Mouse (Mus musculus): Measurements from ENCODE around the gene Zfp472. TPM values are rescaled to one million over a fixed set of nuclear protein-coding genes. Genes with fewer than 3 reads are reported as not detected.
A peak's percentile ranks its signal among the peaks of the same experiment; 100 is the strongest.

Gene Zfp472
- polyA plus RNA-seq, 1 experiment = 13.6 TPM

DNA sequence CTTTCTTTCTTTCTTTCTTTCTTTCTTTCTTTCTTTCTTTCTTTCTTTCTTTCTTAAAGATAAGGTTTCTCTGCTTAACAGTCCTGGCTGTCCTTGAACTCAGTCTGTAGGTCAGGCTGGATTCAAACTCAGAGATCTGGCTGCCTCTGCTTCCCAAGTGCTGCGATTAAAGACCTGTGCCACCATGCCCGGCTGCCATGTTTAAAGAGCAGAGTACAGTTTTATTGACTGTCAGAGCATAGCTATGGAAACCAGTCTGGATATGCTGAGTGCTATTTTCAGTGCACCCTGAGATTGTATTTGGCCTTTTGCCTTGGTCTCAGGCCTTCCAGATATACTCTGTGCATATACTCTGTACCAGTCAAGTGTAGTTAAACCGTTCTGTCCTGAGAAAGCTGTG, 22.0 kb upstream of the Zfp472 start:
- no peak overlapping the region for H3K4me3 ChIP-seq (replicated peaks; ENCODE audit: control insufficient read depth, low read depth, low read length)
- no peak overlapping the region for H3K27ac ChIP-seq (ENCODE audit: control insufficient read depth, insufficient read depth, low read depth, low read length, poor library complexity)
- peaks cover 2% of the 10 kb centered on the region; the same call in 1 of the 2 replicates for H3K4me1 ChIP-seq (ENCODE audit: control insufficient read depth, insufficient read depth, low read length)
- WGBS = 90% methylated on average over 3 of the region's 3 CpGs
- TF ChIP-seq CTCF (IDR thresholded peaks at IDR 0.05; ENCODE audit: control insufficient read depth, insufficient read depth, low read length) (no peak), POLR2A (IDR thresholded peaks at IDR 0.05; ENCODE audit: borderline replicate concordance, control insufficient read depth, low read depth, low read length) (no peak)

- no peak for TF ChIP-seq CTCF (IDR thresholded peaks at IDR 0.05; ENCODE audit: control insufficient read depth, insufficient read depth, low read length)
- 39% methylated on average over 3 of the region's 3 CpGs for WGBS
- no peak overlapping the region for H3K4me3 ChIP-seq (replicated peaks; ENCODE audit: control insufficient read depth, low read depth, low read length)
- peaks cover 2% of the 10 kb centered on the region; the same call in 1 of the 2 replicates for H3K4me1 ChIP-seq (ENCODE audit: control insufficient read depth, insufficient read depth, low read length)
- H3K27ac ChIP-seq (ENCODE audit: control insufficient read depth, insufficient read depth, low read depth, low read length, poor library complexity) = no peak overlapping the region
Observed at GRCm38 (mm10) chr17:32944402-32945035, 21.1 kb upstream of the Zfp472 start.

GRCm38 (mm10) chr17:32946716-32947115, 18.9 kb upstream of the Zfp472 start:
- TF ChIP-seq CTCF (IDR thresholded peaks at IDR 0.05; ENCODE audit: control insufficient read depth, insufficient read depth, low read length) (no peak), POLR2A (IDR thresholded peaks at IDR 0.05; ENCODE audit: borderline replicate concordance, control insufficient read depth, low read depth, low read length) (no peak)
- Histone ChIP-seq H3K4me3 (replicated peaks; ENCODE audit: control insufficient read depth, low read depth, low read length) (peak overlapping the region; percentile 77), H3K27ac (ENCODE audit: control insufficient read depth, insufficient read depth, low read depth, low read length, poor library complexity) (peak overlapping the region; percentile 84), H3K4me1 (ENCODE audit: control insufficient read depth, insufficient read depth, low read length) (peaks cover 2% of the 10 kb centered on the region; the same call in 1 of the 2 replicates)
- 8% methylated on average over 9 of the region's 9 CpGs for WGBS

DNA sequence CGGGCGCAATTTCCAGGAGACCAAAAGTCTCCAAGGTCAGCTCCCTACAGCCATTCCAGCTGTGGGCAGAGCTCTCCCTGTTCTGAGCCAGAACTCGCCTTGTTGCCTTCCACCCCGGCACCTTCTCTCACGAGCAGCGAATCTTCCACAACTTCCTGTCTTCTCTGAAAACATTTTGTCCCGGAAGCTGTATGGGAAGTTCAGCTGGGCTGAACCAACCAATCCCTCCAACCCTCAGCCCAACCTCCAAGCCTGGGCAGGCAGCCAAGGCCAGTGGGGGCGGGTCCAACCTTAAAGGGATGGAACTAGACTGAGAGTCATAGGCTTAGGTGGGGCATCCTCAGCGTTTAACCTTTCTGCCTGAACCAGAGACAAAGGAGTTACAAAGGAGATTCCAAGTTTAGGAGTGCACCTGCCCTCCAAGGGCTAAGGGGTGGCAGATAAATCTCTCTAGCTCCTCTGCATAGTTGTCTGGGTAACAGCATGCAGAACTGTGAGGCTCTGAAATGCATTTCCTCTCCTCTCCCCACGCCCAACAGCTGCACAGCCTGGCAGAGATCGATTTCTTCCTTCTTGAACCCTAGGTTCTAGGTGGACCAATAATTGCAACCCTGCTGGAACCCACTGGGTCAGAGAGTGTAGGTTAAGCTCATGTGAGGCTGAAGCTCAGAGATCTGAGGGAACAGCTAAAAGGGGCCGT, 18.2 kb upstream of the Zfp472 start, which contains the start of gene Cyp4f13:
Gene Cyp4f13 (minus strand): TSS at position 188 of the 700 bp plus-strand sequence.
- peak within 1 kb of the TSS; percentile 77 for H3K4me3 ChIP-seq (replicated peaks; ENCODE audit: control insufficient read depth, low read depth, low read length)
- peaks cover 2% of the 10 kb centered on the region; the same call in 1 of the 2 replicates for H3K4me1 ChIP-seq (ENCODE audit: control insufficient read depth, insufficient read depth, low read length)
- peak; percentile 65 for TF ChIP-seq POLR2A (IDR thresholded peaks at IDR 0.05; ENCODE audit: borderline replicate concordance, control insufficient read depth, low read depth, low read length)
- TF ChIP-seq CTCF (IDR thresholded peaks at IDR 0.05; ENCODE audit: control insufficient read depth, insufficient read depth, low read length) = peak; percentile 17; the same call in 1 of the 2 replicates
- 5% methylated on average over 12 of the region's 12 CpGs for WGBS
- H3K27ac ChIP-seq (ENCODE audit: control insufficient read depth, insufficient read depth, low read depth, low read length, poor library complexity) = peak within 1 kb of the TSS; percentile 84

- Histone ChIP-seq H3K27ac (ENCODE audit: control insufficient read depth, insufficient read depth, low read depth, low read length, poor library complexity) (no peak overlapping the region), H3K4me3 (replicated peaks; ENCODE audit: control insufficient read depth, low read depth, low read length) (no peak overlapping the region), H3K4me1 (ENCODE audit: control insufficient read depth, insufficient read depth, low read length) (peaks cover 2% of the 10 kb centered on the region; the same call in 1 of the 2 replicates)
- TF ChIP-seq POLR2A (IDR thresholded peaks at IDR 0.05; ENCODE audit: borderline replicate concordance, control insufficient read depth, low read depth, low read length) (no peak), CTCF (IDR thresholded peaks at IDR 0.05; ENCODE audit: control insufficient read depth, insufficient read depth, low read length) (no peak)
- WGBS = 78% methylated on average over 3 of the region's 3 CpGs
Observed at GRCm38 (mm10) chr17:32950136-32950535, 15.5 kb upstream of the Zfp472 start.

DNA sequence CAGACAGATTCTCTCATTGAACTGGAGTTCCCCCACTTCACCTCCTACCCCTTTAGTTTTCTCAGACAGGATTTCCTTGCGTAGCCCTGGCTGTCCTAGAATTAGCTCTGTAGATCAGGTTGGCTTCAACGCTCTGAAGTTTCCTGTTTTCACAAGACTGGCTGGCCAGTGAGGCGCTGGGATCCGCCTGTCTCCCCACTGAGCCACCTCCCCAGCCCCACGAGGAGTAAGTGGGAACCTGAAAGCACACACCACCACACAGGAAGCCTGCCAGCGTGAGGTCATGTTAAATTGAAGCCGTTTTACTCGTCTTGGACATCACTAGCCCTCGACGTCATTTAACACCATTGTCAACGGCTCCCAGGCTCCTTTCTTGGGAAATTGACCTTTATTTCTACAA, 14.6 kb upstream of the Zfp472 start:
- 25% methylated on average over 11 of the region's 11 CpGs for WGBS
- Histone ChIP-seq H3K4me3 (replicated peaks; ENCODE audit: control insufficient read depth, low read depth, low read length) (no peak overlapping the region), H3K27ac (ENCODE audit: control insufficient read depth, insufficient read depth, low read depth, low read length, poor library complexity) (no peak overlapping the region), H3K4me1 (ENCODE audit: control insufficient read depth, insufficient read depth, low read length) (peaks cover 2% of the 10 kb centered on the region; the same call in 1 of the 2 replicates)
- no peak for TF ChIP-seq CTCF (IDR thresholded peaks at IDR 0.05; ENCODE audit: control insufficient read depth, insufficient read depth, low read length)
- TF ChIP-seq POLR2A (IDR thresholded peaks at IDR 0.05; ENCODE audit: borderline replicate concordance, control insufficient read depth, low read depth, low read length) = no peak

DNA sequence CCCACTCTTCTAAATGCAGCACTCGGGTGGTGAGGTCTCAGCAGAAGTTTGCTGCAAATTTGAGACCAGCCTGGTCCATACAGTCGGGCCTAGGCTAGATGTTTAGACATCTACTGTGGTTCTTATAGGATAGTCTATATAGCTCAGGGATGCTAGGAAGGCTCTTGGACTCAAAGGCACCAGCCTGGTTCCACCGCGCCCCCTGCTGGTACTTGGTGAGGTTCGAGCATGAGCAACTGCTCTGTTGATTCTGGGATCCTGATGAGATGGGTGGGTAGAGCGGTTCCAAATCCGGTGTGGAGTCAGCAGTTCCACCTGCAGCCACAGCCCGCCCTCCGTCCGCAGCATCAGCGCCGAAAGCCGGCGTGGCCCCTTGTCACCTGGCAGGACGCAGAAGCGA, 14.2 kb upstream of the Zfp472 start:
- no peak overlapping the region for H3K27ac ChIP-seq (ENCODE audit: control insufficient read depth, insufficient read depth, low read depth, low read length, poor library complexity)
- 22% methylated on average over 16 of the region's 16 CpGs for WGBS
- no peak for TF ChIP-seq POLR2A (IDR thresholded peaks at IDR 0.05; ENCODE audit: borderline replicate concordance, control insufficient read depth, low read depth, low read length)
- peak; percentile 92 for TF ChIP-seq CTCF (IDR thresholded peaks at IDR 0.05; ENCODE audit: control insufficient read depth, insufficient read depth, low read length)

GRCm38 (mm10) chr17:32965253-32965622, 376 bp upstream of the Zfp472 start:
- WGBS = under 1% methylated on average over 14 of the region's 14 CpGs
- no peaks in the 10 kb centered on the region; the same call in 1 of the 2 replicates for H3K4me1 ChIP-seq (ENCODE audit: control insufficient read depth, insufficient read depth, low read length)
- TF ChIP-seq CTCF (IDR thresholded peaks at IDR 0.05; ENCODE audit: control insufficient read depth, insufficient read depth, low read length) = no peak
- no peak for TF ChIP-seq POLR2A (IDR thresholded peaks at IDR 0.05; ENCODE audit: borderline replicate concordance, control insufficient read depth, low read depth, low read length)
- H3K4me3 ChIP-seq (replicated peaks; ENCODE audit: control insufficient read depth, low read depth, low read length) = peak overlapping the region; percentile 99
- no peak overlapping the region for H3K27ac ChIP-seq (ENCODE audit: control insufficient read depth, insufficient read depth, low read depth, low read length, poor library complexity)

More for the DNA sequence above, 14.2 kb upstream of the Zfp472 start:
- H3K4me3 ChIP-seq (replicated peaks; ENCODE audit: control insufficient read depth, low read depth, low read length) = no peak overlapping the region
- H3K4me1 ChIP-seq (ENCODE audit: control insufficient read depth, insufficient read depth, low read length) = no peaks in the 10 kb centered on the region; the same call in 1 of the 2 replicates

Data from bone marrow, adult 2 months (tissue).